Mouse (Mus musculus) testis, adult 2 months (tissue): ENCODE data around the gene H2-T24.

Source experiments
- CTCF ChIP-seq: fragments of 200-500 bp; IDR thresholded peaks from 2 replicates; pipeline ENCODE4 v1.5.1; 2012; ENCODE audit warnings: low read depth, mild to moderate bottlenecking, inconsistent platforms, low read length, moderate library complexity; ENCODE audit not compliant: control insufficient read depth, insufficient read depth, insufficient replicate concordance
- POLR2A ChIP-seq: fragments of 200-500 bp; IDR thresholded peaks from 2 replicates; pipeline ENCODE4 v1.6.1; 2012; ENCODE audit warnings: low read depth, mild to moderate bottlenecking, inconsistent platforms, low read length, moderate library complexity; ENCODE audit not compliant: control insufficient read depth

DNA sequence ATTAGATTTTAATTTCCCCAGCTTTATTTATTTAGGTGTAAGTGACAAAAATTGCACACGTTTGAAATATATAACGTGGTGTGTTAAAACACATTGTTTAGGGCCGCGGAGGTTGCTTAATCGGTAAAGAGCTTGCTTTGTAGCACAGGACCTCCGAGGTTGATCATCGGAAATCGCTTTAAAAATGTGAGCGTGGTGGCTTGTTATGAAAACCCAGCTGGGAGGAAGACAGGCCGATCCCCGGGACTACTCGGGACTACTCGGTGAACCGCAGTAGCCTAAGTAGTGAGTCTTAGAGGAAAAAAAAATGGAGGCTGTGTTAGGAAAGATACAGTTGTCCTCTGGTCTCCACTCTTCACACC, 25.5 kb downstream of the H2-T24 start:
- TF ChIP-seq CTCF, result no peak
- no peak for TF ChIP-seq POLR2A
